Mouse (Mus musculus) small intestine, adult 2 months (tissue): Measurements from ENCODE around the gene Mmp9.
A peak's percentile ranks its signal among the peaks of the same experiment; 100 is the strongest.

Experiments
- CTCF ChIP-seq: fragments of 200-500 bp; IDR thresholded peaks from 2 replicates; pipeline ENCODE4 v1.5.1; 2012; ENCODE audit warnings: low read depth, mild to moderate bottlenecking, control low read depth, inconsistent platforms, low read length, moderate library complexity, mixed read lengths; ENCODE audit not compliant: insufficient replicate concordance, insufficient read length; ENCODE audit errors: extremely low read depth
- POLR2A ChIP-seq: fragments of 200-500 bp; IDR thresholded peaks from 2 replicates; pipeline ENCODE4 v1.6.1; 2012; ENCODE audit warnings: low read depth, mild to moderate bottlenecking, control low read depth, inconsistent platforms, low read length, moderate library complexity

GRCm38 (mm10) chr2:164957548-164958315, 17.2 kb downstream of the Mmp9 start:
- TF ChIP-seq CTCF = 0 out of 2 replicates have a peak, but pooled peaks have one; percentile 9
- no peak for TF ChIP-seq POLR2A
